Mouse (Mus musculus) brain, adult 2 months (tissue): ENCODE results near the gene Zfp799.
"Not testable (repeated sequence)": the region's sequence is repeated elsewhere in the genome, so short reads cannot be mapped to it uniquely, and the experiment has no call there.

Experiments
- DNase-seq: peaks from one replicate; pipeline ENCODE4 v3.0.0; 2011; ENCODE audit warnings: low read depth, low spot score

Zfp799 gene

GRCm38 (mm10) chr17:32829540-32830417 is at the start of gene Zfp799:
Gene Zfp799, minus strand, starts transcription at chr17:32830261.
- DNase-seq, result peak; percentile 98

- no peak for DNase-seq
Observed at GRCm38 (mm10) chr17:32878773-32879172, 48.7 kb upstream of the Zfp799 start.

GRCm38 (mm10) chr17:32877471-32878171 is 47.6 kb upstream of the Zfp799 start:
- DNase-seq, result no peak

- DNase-seq, result peak; percentile 9
Observed at GRCm38 (mm10) chr17:32872696-32873095, 42.6 kb upstream of the Zfp799 start.

- DNase-seq, result no peak
Observed at GRCm38 (mm10) chr17:32872091-32872490, 42.0 kb upstream of the Zfp799 start.

- no peak for DNase-seq
Observed at GRCm38 (mm10) chr17:32871483-32871882, 41.4 kb upstream of the Zfp799 start.

GRCm38 (mm10) chr17:32867266-32867665 is 37.2 kb upstream of the Zfp799 start:
- not testable (repeated sequence) for DNase-seq

GRCm38 (mm10) chr17:32856713-32857112 is 26.7 kb upstream of the Zfp799 start:
- DNase-seq, result not testable (repeated sequence)

- no peak for DNase-seq
Observed at GRCm38 (mm10) chr17:32851581-32851980, 21.5 kb upstream of the Zfp799 start.

GRCm38 (mm10) chr17:32841388-32841787 is 11.3 kb upstream of the Zfp799 start:
- no peak for DNase-seq

GRCm38 (mm10) chr17:32839083-32839802 is 9.2 kb upstream of the Zfp799 start:
- DNase-seq, result peak; percentile 12

- no peak for DNase-seq
Observed at GRCm38 (mm10) chr17:32830418-32830782, 339 bp upstream of the Zfp799 start.

GRCm38 (mm10) chr17:32816074-32816784 is 13.8 kb downstream of the Zfp799 start:
- DNase-seq, result no peak

- DNase-seq, result no peak
Observed at GRCm38 (mm10) chr17:32814136-32814535, 15.9 kb downstream of the Zfp799 start.

- no peak for DNase-seq
Observed at GRCm38 (mm10) chr17:32810648-32811047, 19.4 kb downstream of the Zfp799 start.

GRCm38 (mm10) chr17:32809544-32810374 is 20.3 kb downstream of the Zfp799 start, which contains the start of gene Zfp811:
Gene Zfp811, minus strand, starts transcription at chr17:32809931.
- DNase-seq, result peak; percentile 94

- DNase-seq, result no peak
Observed at GRCm38 (mm10) chr17:32808921-32809320, 21.1 kb downstream of the Zfp799 start.

GRCm38 (mm10) chr17:32789244-32789643 is 40.8 kb downstream of the Zfp799 start:
- no peak for DNase-seq

- no peak for DNase-seq
Observed at GRCm38 (mm10) chr17:32788576-32788975, 41.5 kb downstream of the Zfp799 start.

- DNase-seq, result peak; percentile 98
Observed at GRCm38 (mm10) chr17:32788094-32788559, 41.9 kb downstream of the Zfp799 start, which contains the start of gene Zfp871. Gene Zfp871, minus strand, starts transcription at chr17:32788287.
